Mouse (Mus musculus) kidney, adult 8-10 months (tissue): Measurements from ENCODE around the gene Fads6.
A peak's percentile ranks its signal among the peaks of the same experiment; 100 is the strongest.

Experiments used
- DNase-seq, 2 experiments: peaks; one replicate each; pipeline ENCODE4 v3.0.0; 2022

Fads6 gene

GRCm38 (mm10) chr11:115298160-115298559, 697 bp upstream of the Fads6 start:
- no peak for DNase-seq

- DNase-seq = peak; percentile 49 to 56
These were observed 822 bp downstream of the Fads6 start for GRCm38 (mm10) chr11:115296471-115297210.

- no peak for DNase-seq
These were observed 1.5 kb downstream of the Fads6 start for GRCm38 (mm10) chr11:115295939-115296338.

DNA sequence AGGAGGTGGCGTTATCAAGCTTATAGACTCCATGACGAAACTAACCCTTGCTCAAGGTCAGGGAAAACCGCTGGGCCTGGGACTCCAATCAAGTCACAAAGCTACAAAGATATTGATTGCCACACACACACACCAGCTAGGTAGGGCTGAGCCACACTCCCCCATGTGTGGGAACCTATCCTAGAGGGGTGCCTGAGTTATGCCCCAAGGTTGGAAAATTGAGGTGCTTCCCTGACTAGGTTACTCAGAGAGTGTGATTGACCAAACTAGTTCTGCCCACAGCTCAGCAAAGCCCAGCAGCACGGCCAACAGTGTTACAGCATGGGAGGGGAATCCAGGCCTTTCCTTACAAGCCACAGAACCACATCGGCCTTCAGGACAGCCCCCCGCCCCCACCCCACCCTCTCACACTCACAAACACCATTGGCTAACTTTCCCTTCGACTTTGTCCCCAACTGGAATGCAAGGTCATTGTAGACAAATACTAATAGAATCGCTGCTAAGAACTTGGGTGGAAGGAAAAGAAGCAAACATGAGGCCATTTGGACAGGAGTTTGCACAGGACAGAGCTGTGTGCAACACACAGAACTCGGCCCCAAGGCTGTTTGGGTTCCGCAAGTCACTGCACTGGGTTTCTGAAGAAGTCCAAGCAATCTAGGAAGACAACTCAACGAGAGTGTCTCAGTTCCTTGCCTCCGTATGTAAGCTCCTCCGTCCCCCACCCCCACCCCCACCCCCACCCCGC, 4.7 kb downstream of the Fads6 start:
- DNase-seq = peak in 1 of 2 experiments; percentile 51

GRCm38 (mm10) chr11:115291503-115291902, 6.0 kb downstream of the Fads6 start:
- DNase-seq = no peak

GRCm38 (mm10) chr11:115290919-115291318, 6.5 kb downstream of the Fads6 start:
- DNase-seq = peak; percentile 51 to 63

DNA sequence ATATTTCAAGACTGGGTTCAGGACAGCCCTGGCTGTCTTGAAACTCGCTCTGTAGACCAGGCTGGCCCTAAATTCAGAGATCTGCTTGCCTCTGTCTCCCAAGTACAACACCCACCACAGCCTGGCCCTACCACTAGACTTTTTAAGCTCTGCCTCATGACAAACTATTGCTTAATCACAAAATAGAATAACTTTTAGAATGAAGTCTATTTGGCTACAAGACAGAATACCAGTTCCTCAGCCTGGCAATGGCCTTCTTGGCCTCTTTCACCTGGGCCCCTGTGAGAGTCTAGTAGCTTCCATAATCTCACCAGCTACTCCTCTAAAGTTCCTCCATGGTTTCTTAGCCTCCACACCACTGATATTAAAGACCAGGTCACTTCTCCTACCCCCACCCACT, 7.1 kb downstream of the Fads6 start:
- no peak for DNase-seq

GRCm38 (mm10) chr11:115289885-115290284, 7.6 kb downstream of the Fads6 start:
- no peak for DNase-seq

DNA sequence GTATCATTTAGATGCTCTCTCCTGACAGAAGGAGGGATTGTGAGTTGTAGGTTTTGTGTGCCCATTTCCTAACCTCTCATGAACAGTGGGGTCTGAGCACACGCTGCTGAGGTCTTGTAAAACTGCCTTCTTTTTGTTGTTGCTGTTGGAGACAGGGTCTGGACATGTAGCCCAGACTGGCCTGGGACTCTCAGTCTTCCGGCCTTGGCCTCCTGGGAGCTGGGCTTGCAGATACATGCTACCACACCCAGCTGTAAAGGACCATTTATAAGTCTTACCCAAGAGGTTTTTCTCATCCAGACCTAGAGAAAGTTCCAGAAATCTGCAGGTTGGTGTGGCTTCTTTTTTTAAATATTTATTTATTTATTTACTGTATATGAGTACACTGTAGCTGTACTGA, 9.2 kb downstream of the Fads6 start:
- DNase-seq = no peak

GRCm38 (mm10) chr11:115287386-115287785, 10.1 kb downstream of the Fads6 start:
- no peak for DNase-seq

DNA sequence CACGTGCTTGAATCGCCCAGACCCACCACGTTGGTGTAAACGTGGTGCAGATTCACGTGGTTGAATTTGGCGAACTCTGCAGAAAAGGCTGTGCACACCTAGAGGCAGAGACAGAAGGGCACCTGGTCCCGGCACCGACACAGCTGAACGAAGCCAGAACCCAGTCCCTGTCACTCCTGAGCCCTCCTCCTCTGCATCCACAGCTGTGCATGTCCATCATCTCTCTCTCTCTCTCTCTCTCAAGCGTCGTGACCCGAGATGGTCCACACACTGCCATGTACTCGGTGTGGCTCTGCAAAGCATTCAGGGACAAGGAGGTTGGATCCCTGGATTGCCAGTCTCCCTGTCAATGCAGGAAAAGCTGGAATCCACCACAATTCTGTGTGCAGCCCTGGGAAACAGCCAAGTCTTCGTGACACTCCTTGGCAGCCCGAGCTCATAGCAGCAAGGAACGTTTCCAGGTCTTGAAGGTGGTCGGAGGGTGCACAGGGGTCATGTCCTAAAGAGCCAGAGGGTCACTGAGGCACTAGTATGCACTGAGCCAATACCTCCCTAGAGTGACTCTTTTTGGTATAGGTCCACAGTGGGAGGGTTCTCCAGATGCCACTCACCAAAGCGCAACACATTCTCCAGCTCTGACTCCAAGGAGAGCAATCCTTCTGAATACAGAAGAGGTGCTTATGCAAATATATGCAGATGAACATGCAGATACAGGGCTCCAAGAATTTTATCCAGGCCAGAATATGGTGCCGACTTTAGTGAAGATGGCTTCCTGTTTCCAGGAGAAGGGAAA, 11.1 kb downstream of the Fads6 start:
- no peak for DNase-seq

DNA sequence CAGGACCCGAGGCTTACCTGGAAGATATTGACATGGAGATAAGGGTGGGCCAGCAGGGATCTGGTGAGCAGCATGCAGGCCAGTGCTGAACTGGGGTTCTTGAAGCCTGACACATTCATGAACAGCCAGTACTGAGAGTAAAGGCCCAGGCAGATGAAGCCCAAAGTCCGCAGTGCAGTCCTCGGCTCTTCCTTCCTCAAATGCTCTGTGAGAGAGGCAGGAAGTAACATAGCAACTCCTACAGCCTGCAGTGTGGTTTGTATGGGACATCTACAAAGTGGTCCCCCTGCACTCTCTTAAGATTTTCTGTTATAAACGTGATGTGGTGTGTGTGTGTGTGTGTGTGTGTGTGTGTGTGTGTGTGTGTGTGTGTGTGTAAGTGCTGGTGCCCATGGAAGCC, 12.2 kb downstream of the Fads6 start:
- no peak for DNase-seq

- DNase-seq = no peak
These were observed 13.4 kb downstream of the Fads6 start for GRCm38 (mm10) chr11:115283891-115284620.

DNA sequence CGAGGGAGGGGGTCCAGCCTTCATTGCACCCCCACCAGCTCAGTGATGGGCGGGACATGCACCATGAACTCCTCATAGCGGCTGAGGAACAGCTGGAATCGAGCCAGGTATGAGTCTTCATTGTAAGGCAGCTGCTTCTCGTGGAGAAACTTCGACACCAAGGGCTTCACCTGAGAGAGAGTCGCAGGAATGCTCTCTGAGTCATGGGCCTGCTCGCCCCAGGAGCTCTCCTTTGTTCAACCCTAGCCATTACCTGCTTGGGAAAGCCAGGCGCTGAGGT, 14.0 kb downstream of the Fads6 start:
- DNase-seq = no peak

- DNase-seq = no peak
These were observed 14.6 kb downstream of the Fads6 start for GRCm38 (mm10) chr11:115282723-115283485.

DNA sequence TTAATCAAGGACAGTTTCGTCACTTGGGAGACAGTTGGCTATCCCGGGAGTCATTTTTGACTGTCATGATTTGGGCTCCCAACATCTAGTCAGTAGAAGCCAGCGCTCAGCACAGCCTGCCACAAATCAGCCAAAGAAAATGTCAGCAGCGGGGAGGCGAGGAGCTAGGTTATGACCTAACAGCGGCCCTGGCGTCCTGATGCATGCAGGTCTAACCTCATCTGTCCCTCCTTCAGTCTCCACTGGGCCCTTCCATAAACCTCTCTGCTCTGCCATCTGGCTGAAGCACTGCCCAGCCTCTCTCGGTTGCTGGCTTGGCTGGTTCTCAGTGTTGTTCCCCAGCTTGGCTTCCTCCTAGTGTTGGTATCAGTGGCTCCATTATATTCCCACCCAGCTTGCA, 15.2 kb downstream of the Fads6 start:
- no peak for DNase-seq

GRCm38 (mm10) chr11:115279726-115280125, 17.7 kb downstream of the Fads6 start:
- DNase-seq = no peak

DNA sequence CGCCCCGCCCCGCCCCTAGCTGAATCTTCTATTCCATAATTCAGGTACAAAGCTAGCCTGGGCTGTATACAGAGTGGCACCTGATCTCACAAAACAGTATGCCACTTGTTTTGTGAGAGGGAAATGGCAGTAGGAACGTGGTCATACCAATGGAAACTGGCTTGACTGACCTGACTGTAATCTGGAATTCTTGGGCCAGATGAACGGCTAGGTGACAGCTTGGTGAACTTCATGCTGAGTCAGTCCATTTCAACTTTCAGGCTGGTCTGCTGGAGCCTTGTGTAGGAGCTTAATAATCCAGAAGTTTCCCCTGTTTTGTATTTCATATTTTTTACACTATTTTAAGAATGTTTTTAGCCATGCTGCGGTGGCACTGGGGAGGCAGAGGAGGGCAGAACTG, 19.3 kb downstream of the Fads6 start:
- DNase-seq = no peak

DNA sequence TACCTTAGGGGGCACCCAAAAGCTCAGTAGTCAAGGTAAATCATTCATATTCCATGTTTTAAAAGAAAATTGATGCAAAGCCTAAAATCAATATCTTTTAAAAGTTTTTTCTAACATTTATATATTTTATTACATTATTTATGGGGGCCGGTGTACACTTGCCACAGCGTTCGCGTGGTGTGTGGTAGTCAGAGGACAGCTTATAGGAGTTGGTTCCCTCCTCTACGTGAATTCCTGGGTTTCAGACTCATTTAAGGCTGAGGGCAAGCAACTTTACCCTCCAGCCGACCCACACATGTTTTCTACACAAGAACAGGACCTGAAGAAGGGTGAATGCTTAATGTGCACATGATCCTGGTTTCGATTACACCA, 19.9 kb downstream of the Fads6 start:
- no peak for DNase-seq

DNA sequence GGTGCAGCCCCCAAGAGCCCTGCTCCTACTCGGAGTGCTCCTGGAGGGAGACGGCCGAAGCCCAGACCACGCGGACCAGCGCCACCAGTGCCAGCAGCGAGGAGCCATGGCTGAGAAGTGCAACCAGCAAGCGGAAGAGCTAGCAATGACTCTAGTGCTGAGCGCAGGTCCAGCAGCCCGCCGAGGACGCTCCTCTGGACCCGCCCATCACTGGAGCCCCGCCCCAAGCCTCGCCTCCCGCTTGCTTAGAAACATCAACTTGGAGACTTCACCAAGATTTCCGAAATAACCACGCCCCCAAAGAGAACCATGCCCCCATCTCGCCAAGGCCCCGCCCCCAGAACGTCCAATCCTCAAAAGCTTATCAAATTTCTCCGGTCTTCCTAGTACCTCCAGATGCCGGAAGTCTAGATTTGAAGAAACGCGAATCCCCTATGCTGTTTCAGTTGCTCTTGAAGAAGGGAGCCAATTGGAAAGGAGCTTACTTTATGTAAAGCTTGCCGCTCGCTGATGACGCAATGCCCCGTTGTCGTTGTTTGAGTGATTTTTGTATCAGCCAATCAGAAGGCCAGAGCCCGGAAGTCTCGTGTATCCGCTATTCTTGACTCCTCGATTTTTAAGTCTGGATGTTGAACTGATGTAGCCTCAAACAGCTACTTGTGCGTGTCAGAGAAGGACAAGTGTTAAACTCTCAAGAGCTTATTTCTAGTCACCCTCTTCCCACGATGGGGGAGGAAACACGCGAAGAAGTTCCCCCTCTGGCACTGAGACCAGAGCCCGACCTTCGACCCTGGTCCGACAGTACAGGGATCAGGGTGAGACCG, 20.5 kb downstream of the Fads6 start, which contains the start of gene Fdxr:
TSS of gene Fdxr (minus strand) at position 271 of the 824 bp plus-strand sequence.
- peak; percentile 99 for DNase-seq

DNA sequence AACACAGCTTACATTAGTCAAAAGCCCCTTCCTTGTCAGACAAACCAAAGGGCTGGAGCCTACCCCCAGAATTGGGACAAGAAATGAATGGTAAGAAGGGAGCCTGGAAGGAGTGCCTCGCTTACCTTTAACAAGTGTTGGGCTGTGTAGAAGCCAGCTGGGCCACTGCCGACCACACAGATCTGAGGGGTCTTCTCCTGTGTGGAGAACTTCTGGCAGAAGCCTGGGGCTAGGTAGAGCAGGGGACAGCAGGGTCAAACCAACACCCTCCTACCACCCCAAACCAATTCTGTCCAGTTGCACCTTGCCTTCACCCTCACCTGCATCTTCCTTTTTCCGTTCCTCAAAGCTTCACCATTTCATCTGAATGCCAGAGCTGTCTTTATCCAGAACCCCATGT, 21.5 kb downstream of the Fads6 start:
- no peak for DNase-seq
